Mouse (Mus musculus) layer of hippocampus, adult 9-10 months (tissue): ENCODE measurements around the gene Sema6c.
A peak's percentile ranks its signal among the peaks of the same experiment; 100 is the strongest.
"Not testable (repeated sequence)": the region's sequence is repeated elsewhere in the genome, so short reads cannot be mapped to it uniquely, and the experiment has no call there.

Source experiments
- DNase-seq: peaks from one replicate; pipeline ENCODE4 v3.0.0; 2022; ENCODE audit warnings: low spot score

Gene Sema6c

GRCm38 (mm10) chr3:95186100-95186499 is 25.8 kb downstream of the Sema6c start:
- no peak for DNase-seq

DNA sequence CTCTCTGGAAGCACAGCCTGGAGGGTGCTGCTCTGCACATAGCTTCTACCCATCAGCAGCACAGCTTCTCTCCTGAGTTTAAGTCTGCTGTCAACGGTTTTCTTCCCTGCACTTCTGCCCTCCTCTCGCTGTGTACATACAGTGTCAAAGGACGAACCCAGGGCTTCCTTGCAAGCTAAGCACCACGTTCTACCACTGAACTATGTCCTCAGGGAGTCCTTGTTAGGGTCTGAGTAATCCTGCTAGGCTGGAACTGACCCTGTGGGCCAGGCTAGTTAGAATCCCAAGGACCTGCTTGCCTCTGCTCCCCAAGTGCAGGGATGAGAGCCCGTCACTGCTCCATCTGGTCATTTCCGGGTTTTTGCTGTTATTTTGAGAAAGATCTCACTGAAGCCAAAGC is 26.6 kb downstream of the Sema6c start:
- DNase-seq: no peak

DNA sequence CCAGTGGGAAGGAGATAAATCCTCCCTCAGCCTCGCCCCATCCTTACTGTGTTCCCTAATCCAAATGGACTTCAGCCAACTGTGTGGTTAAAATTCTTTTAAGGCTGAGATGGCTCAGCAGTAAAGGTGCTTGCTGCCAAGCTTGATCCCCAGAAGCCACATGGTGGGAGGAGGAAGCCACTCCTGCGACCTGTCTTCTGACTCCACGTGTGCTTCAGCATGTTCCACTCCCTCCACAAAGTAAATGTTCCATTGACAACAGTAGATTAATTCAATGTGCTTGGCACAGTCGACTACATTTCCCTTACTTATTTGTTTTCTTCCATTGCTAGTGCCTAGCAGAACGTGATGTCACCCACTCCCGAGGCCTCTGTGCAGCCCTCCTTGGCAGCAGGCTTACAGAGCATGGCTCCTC is 34.5 kb downstream of the Sema6c start:
- no peak for DNase-seq

DNA sequence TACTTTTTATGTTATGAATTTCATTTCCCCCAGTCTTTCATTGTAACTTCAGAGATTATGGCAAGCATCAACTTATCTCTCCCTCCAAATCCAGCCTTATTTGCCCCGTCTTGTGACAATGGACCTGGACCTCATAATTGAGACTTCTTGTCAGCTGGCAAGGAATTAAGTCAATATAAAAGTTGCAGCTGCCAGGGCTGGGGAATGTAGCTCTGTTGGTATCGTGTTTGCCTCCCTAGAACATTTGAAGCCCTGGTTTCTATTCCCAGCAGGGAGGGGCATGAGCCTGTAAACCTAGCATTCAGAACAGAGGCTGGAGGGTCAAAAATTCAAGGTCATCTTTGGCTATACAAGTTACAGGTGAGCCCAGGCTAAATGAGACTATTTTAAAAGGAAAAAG is 35.5 kb downstream of the Sema6c start:
- no peak for DNase-seq

- no peak for DNase-seq
These were observed 38.8 kb downstream of the Sema6c start for GRCm38 (mm10) chr3:95199101-95199500.

GRCm38 (mm10) chr3:95200132-95200531 is 39.9 kb downstream of the Sema6c start:
- DNase-seq: no peak

GRCm38 (mm10) chr3:95200562-95200961 is 40.3 kb downstream of the Sema6c start:
- DNase-seq: no peak

DNA sequence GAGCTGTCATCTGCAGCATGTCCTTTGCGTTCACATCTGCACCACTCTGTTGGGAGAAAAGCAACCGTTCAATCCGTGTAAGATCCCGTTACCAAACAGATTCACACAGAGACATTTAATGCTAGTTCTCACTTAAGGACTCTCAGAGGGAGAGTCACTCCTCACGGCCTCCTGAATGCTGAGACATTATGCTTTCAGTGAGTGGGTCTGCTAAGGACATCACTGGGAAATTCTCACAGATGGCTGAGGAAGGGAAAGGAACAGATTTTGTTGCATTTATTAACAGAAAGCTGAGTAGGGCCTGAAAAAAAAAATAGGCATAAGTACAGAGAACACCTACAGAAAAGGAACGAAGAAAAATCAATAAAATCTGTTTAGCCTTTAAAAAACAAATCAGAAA is 43.6 kb downstream of the Sema6c start:
- DNase-seq: no peak

- no peak for DNase-seq
These were observed 48.0 kb downstream of the Sema6c start for GRCm38 (mm10) chr3:95208286-95208685.

GRCm38 (mm10) chr3:95210585-95210984 is 50.3 kb downstream of the Sema6c start:
- no peak for DNase-seq

DNA sequence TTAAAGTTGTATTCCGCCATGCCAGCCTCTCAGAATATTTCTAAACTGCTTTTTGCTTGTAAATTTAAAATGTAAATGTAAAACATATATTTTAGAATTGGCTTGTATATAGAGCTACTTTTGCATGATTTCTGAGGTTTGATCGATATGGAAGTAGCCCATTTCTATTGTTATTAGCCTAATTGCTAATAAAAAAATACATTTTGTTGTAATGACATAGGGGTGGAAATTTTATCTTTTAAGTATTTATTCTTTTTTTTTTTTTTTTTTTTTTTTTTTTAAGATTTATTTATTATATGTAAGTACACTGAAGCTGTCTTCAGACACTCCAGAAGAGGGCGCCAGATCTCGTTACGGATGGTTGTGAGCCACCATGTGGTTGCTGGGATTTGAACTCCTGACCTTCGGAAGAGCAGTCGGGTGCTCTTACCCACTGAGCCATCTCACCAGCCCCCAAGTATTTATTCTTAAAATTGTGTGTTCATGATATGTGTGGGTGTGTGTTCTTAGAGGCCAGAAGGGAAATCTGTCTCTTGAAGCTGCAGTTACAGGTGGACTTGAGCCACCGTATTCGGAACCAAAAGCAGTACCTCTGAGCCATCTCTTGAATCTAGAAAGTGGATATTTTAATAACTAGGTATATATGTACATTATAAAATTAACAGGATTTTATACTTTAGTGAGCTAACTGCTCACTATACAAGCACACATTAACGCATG is 52.8 kb downstream of the Sema6c start:
- DNase-seq: not testable (repeated sequence)

GRCm38 (mm10) chr3:95213609-95213975 is 53.3 kb downstream of the Sema6c start:
- DNase-seq: no peak

- no peak for DNase-seq
These were observed 56.5 kb downstream of the Sema6c start for GRCm38 (mm10) chr3:95216655-95217254.

DNA sequence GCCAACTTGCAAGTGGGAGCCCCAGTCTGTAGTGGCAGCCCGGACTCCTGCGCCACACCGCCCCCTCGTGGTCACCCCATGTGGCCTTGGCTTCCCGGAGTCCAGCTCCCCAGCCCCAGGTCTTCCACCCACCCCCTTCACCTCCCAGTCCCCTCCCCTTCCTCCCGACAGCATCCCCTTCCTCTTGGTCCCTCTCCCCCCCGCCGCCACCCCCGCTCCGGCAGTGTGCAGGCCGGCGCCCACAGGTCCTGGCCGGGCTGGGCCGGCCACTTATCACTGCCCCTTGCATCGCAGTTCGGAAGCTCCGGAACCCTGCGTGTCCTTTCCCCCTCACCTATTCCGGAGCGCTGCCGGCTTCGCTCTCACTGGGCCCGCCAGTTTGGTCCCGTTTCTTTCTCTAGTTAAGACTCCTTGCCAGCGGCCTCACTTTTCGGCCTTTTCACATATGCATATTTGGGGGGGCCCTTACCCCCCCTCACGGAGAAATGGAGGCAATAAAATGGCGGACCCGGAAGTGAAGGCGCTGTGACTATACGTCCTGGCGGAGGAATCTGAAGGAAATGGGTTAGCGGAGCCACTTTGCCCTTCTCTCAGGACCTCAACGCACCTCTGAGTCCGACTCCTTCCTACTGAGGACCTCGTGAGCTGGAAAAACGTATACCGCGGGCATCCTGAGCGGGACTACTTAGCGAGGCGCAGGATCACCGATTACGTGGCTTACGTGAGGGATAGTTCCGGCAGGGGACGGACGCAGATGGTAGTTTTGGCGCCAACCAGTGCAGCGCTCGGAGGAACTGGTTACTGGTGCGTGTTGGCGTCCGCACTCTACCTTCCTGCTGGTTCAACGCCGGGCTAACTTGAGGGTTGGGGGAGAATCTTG is 57.2 kb downstream of the Sema6c start, which contains the start of gene Gabpb2:
Gabpb2 (minus strand) TSS at position 662 of the 880 bp plus-strand sequence.
- peak; percentile 90 for DNase-seq

DNA sequence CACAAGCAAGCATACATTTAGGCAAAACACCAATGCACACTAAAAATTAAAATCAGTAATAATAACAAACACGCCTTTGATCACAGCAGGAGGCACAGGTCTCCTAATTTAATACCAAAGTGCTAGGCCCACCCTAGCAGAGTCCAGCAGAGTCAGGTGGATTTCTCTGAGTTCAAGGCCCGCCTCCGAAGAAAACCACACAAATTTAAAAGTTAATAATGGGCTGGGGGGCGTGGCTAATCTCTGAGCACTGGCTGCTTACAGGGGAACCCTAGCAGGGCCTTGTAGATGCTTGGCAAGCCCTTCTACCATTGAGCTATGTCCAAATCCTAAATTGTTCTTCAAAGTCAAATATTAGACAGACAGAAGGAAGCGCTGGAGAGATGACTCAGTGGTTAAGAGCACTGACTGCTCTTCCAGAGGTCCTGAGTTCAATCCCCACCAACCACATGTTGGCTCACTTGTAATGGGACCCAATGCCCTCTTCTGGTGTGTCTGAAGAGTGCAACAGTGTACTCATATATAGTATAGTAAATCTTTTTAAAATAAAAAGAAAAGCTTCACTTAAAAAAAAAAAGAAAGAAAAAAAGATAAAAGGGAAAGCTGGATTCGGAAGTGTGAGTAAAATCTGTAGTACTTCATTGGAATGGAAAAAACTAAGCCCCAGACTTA is 58.3 kb downstream of the Sema6c start:
- DNase-seq: no peak

- DNase-seq: no peak
These were observed 62.8 kb downstream of the Sema6c start for GRCm38 (mm10) chr3:95223041-95223440.
